In the genomic region with DNA sequence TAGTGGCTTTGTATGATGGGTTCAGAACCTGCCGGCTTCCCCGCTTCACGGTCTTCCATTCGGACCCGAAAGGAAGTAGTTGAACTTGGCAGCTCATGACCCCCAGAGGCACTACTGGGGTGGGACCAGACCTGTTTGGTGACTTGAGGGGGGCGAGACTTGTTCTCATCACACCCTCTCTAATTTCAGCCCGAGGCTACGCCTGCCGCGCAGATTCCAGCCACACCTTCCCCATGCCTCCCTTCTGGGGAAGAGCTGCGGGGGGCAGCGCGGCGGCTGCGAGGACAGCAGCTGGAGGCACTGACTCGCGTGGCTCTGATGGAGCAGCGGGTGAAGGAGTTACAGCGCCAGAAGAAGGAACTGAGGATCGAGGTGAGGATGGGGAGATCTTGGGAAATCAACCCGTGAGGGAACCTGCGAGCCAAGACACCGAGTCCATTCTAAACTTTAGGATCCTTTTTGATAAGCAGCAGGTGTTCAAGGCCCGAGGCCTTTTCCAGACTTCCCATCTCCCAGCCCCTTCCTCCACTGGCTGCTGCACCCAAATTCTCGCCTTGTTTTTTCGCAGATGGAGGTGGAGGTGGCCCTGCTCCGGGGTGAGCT, we compare ENCODE assay signal across 11 mouse cellular contexts. TPM values are rescaled to one million over a fixed set of nuclear protein-coding genes. Genes with fewer than 3 reads are reported as not detected.
DNase-seq lines count a peak whose midpoint lies in the region; ATAC-seq lines count a peak whose summit lies in the region.
"Had no signal": no experiment of that assay in that cellular context is flagged by ENCODE, and none has a peak within 500 bp of the region (broad histone marks: within the 10 kb centered on the region; RNA-seq: fewer than 3 reads in every experiment).

No protein-coding gene starts in this region.

- peak overlapping the region; percentile 51 for H3K4me2 ChIP-seq in heart, embryonic 15.5 days
- H3K4me2 ChIP-seq in hindbrain, embryonic 15.5 days, result peak overlapping the region; percentile 13; the same call in 1 of the 2 replicates
- peak overlapping the region; percentile 8; the same call in 1 of the 2 replicates for H3K4me2 ChIP-seq in midbrain, embryonic 15.5 days

- no peak for ATAC-seq in heart, embryonic 15.5 days (replicated peaks; ENCODE audit: insufficient number of reproducible peaks, insufficient read depth, low FRiP score, low read depth)
- no peak for ATAC-seq in hindbrain, embryonic 15.5 days (ENCODE audit: low FRiP score, low read depth)
- ATAC-seq in midbrain, embryonic 15.5 days (replicated peaks), result no peak

- no peak overlapping the region for H3K9ac ChIP-seq in heart, embryonic 15.5 days
- no peak overlapping the region for H3K9ac ChIP-seq in hindbrain, embryonic 15.5 days
- no peak overlapping the region for H3K9ac ChIP-seq in midbrain, embryonic 15.5 days

- 6% methylated on average over 27 of the region's 27 CpGs for WGBS in heart, embryonic 15.5 days
- 3% methylated on average over 27 of the region's 27 CpGs for WGBS in hindbrain, embryonic 15.5 days
- WGBS in midbrain, embryonic 15.5 days, result 3% methylated on average over 27 of the region's 27 CpGs

- peaks cover 23% of the 10 kb centered on the region for H3K4me1 ChIP-seq in heart, embryonic 15.5 days (replicated peaks)
- H3K4me1 ChIP-seq in brown adipose tissue, adult 24 weeks (ENCODE audit: control insufficient read depth, insufficient read depth, insufficient read length, low read length), result peaks cover 2% of the 10 kb centered on the region; the same call in 1 of the 2 replicates
- H3K4me1 ChIP-seq in hindbrain, embryonic 15.5 days (replicated peaks), result peaks cover 21% of the 10 kb centered on the region
- peaks cover 20% of the 10 kb centered on the region for H3K4me1 ChIP-seq in midbrain, embryonic 15.5 days

- no peaks in the 10 kb centered on the region for H3K9me3 ChIP-seq in heart, embryonic 15.5 days (replicated peaks)
- H3K9me3 ChIP-seq in hindbrain, embryonic 15.5 days, result no peaks in the 10 kb centered on the region
- H3K9me3 ChIP-seq in midbrain, embryonic 15.5 days, result no peaks in the 10 kb centered on the region

- peak overlapping the region; percentile 26; the same call in 1 of the 2 replicates for H3K4me3 ChIP-seq in heart, embryonic 15.5 days
- peak overlapping the region; percentile 8 for H3K4me3 ChIP-seq in brown adipose tissue, adult 24 weeks (ENCODE audit: insufficient read depth, low read depth, low read length)
- no peak overlapping the region for H3K4me3 ChIP-seq in hindbrain, embryonic 15.5 days
- H3K4me3 ChIP-seq in midbrain, embryonic 15.5 days, result no peak overlapping the region

- no peaks in the 10 kb centered on the region for H3K36me3 ChIP-seq in heart, embryonic 15.5 days
- no peaks in the 10 kb centered on the region for H3K36me3 ChIP-seq in hindbrain, embryonic 15.5 days
- H3K36me3 ChIP-seq in midbrain, embryonic 15.5 days (replicated peaks), result no peaks in the 10 kb centered on the region

- H3K27me3 ChIP-seq in heart, embryonic 15.5 days, result peaks cover 56% of the 10 kb centered on the region
- H3K27me3 ChIP-seq in hindbrain, embryonic 15.5 days, result peaks cover 50% of the 10 kb centered on the region
- peaks cover 45% of the 10 kb centered on the region for H3K27me3 ChIP-seq in midbrain, embryonic 15.5 days (replicated peaks)
- H3K27me3 ChIP-seq: CH12.LX had no signal

- no peak for DNase-seq in heart, adult 9 months (ENCODE audit: low spot score in 2 of 2)
- no peak for DNase-seq in layer of hippocampus, postnatal 14 days (ENCODE audit: low spot score in 2 of 2)
- DNase-seq in left cerebral cortex, adult 8-10 months (ENCODE audit: low spot score in 2 of 2), result no peak
- DNase-seq in thymus, postnatal 0 days (ENCODE audit: low spot score), result no peak
- DNase-seq: kidney, adult 11 months had no signal

- no peak overlapping the region for H3K27ac ChIP-seq in heart, embryonic 15.5 days
- no peak overlapping the region for H3K27ac ChIP-seq in brown adipose tissue, adult 24 weeks (replicated peaks; ENCODE audit: low read depth, low read length)
- no peak overlapping the region for H3K27ac ChIP-seq in hindbrain, embryonic 15.5 days (replicated peaks)
- H3K27ac ChIP-seq in midbrain, embryonic 15.5 days, result no peak overlapping the region

RNA-seq across cellular contexts. Expression of a gene that starts 1.8 kb away (rescaled TPM):
- polyA plus RNA-seq in heart, embryonic 15.5 days (2015; fragmentation: Nextera tagmentation; extraction: Ambion mirVana), result 0.06 and 0.18 TPM in 2 replicates
- 0.75 TPM in 1 of 2 replicates, not detected in the other for polyA plus RNA-seq in brown adipose tissue, adult 24 weeks (2012; ENCODE audit: insufficient read depth, insufficient read length, missing spikeins)
- polyA plus RNA-seq in hindbrain, embryonic 15.5 days (2015; fragmentation: Nextera tagmentation; extraction: Ambion mirVana), result not detected in 2 replicates
- polyA plus RNA-seq in midbrain, embryonic 15.5 days (2015; fragmentation: Nextera tagmentation; extraction: Ambion mirVana), result not detected in 2 replicates
- under 1 TPM; 0.28 to 0.60 TPM for total RNA-seq in layer of hippocampus, postnatal 14 days (2021)
- under 1 TPM in 3 of 4 experiments, not detected in 1; 0.13 to 0.39 (median 0.27) TPM for total RNA-seq in left cerebral cortex, adult 8-10 months (2022)
- 0.47 and 0.73 TPM in 2 replicates for polyA plus RNA-seq in thymus, postnatal 0 days (2015; fragmentation: Nextera tagmentation; extraction: Ambion mirVana)

RNA-seq across cellular contexts. Expression of a gene that starts 23.9 kb away (rescaled TPM):
- polyA plus RNA-seq in heart, embryonic 15.5 days (2015; fragmentation: Nextera tagmentation; extraction: Ambion mirVana), result 0.10 and 0.43 TPM in 2 replicates
- not detected in 2 replicates for polyA plus RNA-seq in brown adipose tissue, adult 24 weeks (2012; ENCODE audit: insufficient read depth, insufficient read length, missing spikeins)
- 0.41 and 0.73 TPM in 2 replicates for polyA plus RNA-seq in hindbrain, embryonic 15.5 days (2015; fragmentation: Nextera tagmentation; extraction: Ambion mirVana)
- polyA plus RNA-seq in midbrain, embryonic 15.5 days (2015; fragmentation: Nextera tagmentation; extraction: Ambion mirVana), result 0.31 and 0.49 TPM in 2 replicates
- 1 to 10 TPM; 1.2 to 1.3 TPM for total RNA-seq in layer of hippocampus, postnatal 14 days (2021)
- total RNA-seq in left cerebral cortex, adult 8-10 months (2022), result 1 to 10 TPM in 1 of 4 experiments, under 1 TPM in 3; 0.44 to 1.3 (median 0.63) TPM
- 1.8 and 2.2 TPM in 2 replicates for polyA plus RNA-seq in thymus, postnatal 0 days (2015; fragmentation: Nextera tagmentation; extraction: Ambion mirVana)
- total RNA-seq: CH12.LX; neutrophil, adult 5-6 weeks had no signal

RNA-seq across cellular contexts. Expression of a gene that starts 25.0 kb away (rescaled TPM):
- 0.92 and 1.4 TPM in 2 replicates for polyA plus RNA-seq in heart, embryonic 15.5 days (2015; fragmentation: Nextera tagmentation; extraction: Ambion mirVana)
- not detected in 2 replicates for polyA plus RNA-seq in brown adipose tissue, adult 24 weeks (2012; ENCODE audit: insufficient read depth, insufficient read length, missing spikeins)
- 14.8 and 19.7 TPM in 2 replicates for polyA plus RNA-seq in hindbrain, embryonic 15.5 days (2015; fragmentation: Nextera tagmentation; extraction: Ambion mirVana)
- polyA plus RNA-seq in midbrain, embryonic 15.5 days (2015; fragmentation: Nextera tagmentation; extraction: Ambion mirVana), result 16.3 and 18.1 TPM in 2 replicates
- total RNA-seq in layer of hippocampus, postnatal 14 days (2021), result 1 to 10 TPM; 5.8 to 6.3 TPM
- total RNA-seq in left cerebral cortex, adult 8-10 months (2022), result 1 to 10 TPM; 5.3 to 6.9 (median 5.7) TPM
- polyA plus RNA-seq in thymus, postnatal 0 days (2015; fragmentation: Nextera tagmentation; extraction: Ambion mirVana), result 0.48 and 0.71 TPM in 2 replicates
- total RNA-seq: neutrophil, adult 5-6 weeks had no signal

RNA-seq across cellular contexts. Expression of a gene that starts 25.1 kb away (rescaled TPM):
- polyA plus RNA-seq in heart, embryonic 15.5 days (2015; fragmentation: Nextera tagmentation; extraction: Ambion mirVana), result 20.5 and 23.6 TPM in 2 replicates
- 17.2 and 20.4 TPM in 2 replicates for polyA plus RNA-seq in brown adipose tissue, adult 24 weeks (2012; ENCODE audit: insufficient read depth, insufficient read length, missing spikeins)
- polyA plus RNA-seq in hindbrain, embryonic 15.5 days (2015; fragmentation: Nextera tagmentation; extraction: Ambion mirVana), result 27.4 and 27.5 TPM in 2 replicates
- polyA plus RNA-seq in midbrain, embryonic 15.5 days (2015; fragmentation: Nextera tagmentation; extraction: Ambion mirVana), result 25.4 and 25.8 TPM in 2 replicates
- total RNA-seq in layer of hippocampus, postnatal 14 days (2021), result 1 to 10 TPM; 8.2 to 8.6 TPM
- total RNA-seq in left cerebral cortex, adult 8-10 months (2022), result 10 to 100 TPM; 13.3 to 16.0 (median 15.1) TPM
- polyA plus RNA-seq in thymus, postnatal 0 days (2015; fragmentation: Nextera tagmentation; extraction: Ambion mirVana), result 39.2 and 39.9 TPM in 2 replicates

Comparison
In these comparisons a context has a peak if more than half of its experiments do, and no peak if none do; other contexts are left out.
1. H3K4me3 ChIP-seq: peak in heart, embryonic 15.5 days (single experiment) and brown adipose tissue, adult 24 weeks (single experiment); none in hindbrain, embryonic 15.5 days (single experiment) and midbrain, embryonic 15.5 days (single experiment).
2. Peak in every context shown above with its lines, with median percentiles within 50 percentile points of each other: H3K4me2 ChIP-seq.